ENCODE assay signal across 8 mouse cellular contexts in the genomic region with DNA sequence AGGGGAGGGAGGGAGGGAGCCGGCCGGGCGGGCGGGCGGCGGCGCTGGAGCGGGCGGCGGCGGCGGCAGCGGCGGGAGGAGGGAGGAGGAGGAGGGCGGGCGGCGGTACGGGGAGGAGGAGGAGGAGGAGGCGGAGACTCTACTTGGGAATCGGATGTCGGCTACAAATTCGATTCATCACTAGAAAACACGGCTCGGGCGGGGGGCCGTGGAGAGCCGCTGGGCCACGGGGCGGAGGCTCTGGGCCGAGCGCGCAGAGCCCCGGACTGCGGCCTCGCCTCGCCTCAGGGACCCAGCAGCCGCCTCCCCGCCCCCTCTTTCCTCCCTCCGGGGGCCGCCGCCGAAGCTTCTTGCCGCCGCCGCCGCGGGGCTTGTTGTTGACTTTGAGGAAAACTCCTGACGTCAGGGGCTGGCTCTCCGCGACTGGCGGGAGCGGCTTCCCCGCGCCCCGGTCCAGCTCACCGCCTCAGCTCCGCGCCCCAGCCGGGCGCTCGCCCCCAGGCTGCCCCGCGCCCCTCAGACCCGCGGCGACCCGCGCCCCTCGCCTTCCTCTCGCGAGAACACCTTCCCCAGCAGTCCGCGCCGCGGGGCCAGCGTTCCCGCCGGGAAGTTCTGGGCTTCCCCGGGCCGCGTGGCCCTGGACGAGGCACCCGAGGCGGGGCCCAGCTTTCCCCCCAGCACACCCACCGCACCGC. TPM values are rescaled to one million over a fixed set of nuclear protein-coding genes. Genes with fewer than 3 reads are reported as not detected.
DNase-seq lines count a peak whose midpoint lies in the region; ATAC-seq lines count a peak whose summit lies in the region.

No protein-coding gene starts in this region.

- no peaks in the 10 kb centered on the region for H3K36me3 ChIP-seq in lung, embryonic 16.5 days (ENCODE audit: control insufficient read depth, insufficient read depth, low read length)

- H3K4me1 ChIP-seq in lung, embryonic 16.5 days (replicated peaks; ENCODE audit: control insufficient read depth, insufficient read depth, low read length) = peaks cover 7% of the 10 kb centered on the region

- peak; percentile 61 to 70 for ATAC-seq in hematopoietic stem cell, adult 5-6 weeks (replicated peaks in 1 of 2; ENCODE audit: insufficient read depth in 1 of 2, low FRiP score in 2 of 2, low TSS enrichment in 1 of 2, low read depth in 1 of 2, poor library complexity in 2 of 2, severe bottlenecking in 2 of 2)
- peak; percentile 94 for ATAC-seq in lung, embryonic 16.5 days (ENCODE audit: low read depth)

- peak; percentile 37 for DNase-seq in MEL-GATA-1-ER (ENCODE audit: extremely low read depth, low read depth)
- DNase-seq in cerebellum, adult 8-10 months = peak; percentile 75
- peak; percentile 82 for DNase-seq in forelimb bud, embryonic 11.5 days (ENCODE audit: low read depth, low spot score)
- peak; percentile 74 for DNase-seq in layer of hippocampus, adult 9-11 months
- peak; percentile 60 for DNase-seq in ovary, postnatal 14 days (ENCODE audit: low spot score)
- peak; percentile 63 to 70 for DNase-seq in thymus, postnatal 10 days (ENCODE audit: low spot score in 2 of 2)

- H3K9ac ChIP-seq in lung, embryonic 16.5 days (ENCODE audit: low read length) = peak overlapping the region; percentile 88

- H3K27me3 ChIP-seq in lung, embryonic 16.5 days (ENCODE audit: control insufficient read depth, insufficient read depth, low read depth, low read length) = no peaks in the 10 kb centered on the region

- H3K4me2 ChIP-seq in lung, embryonic 16.5 days (ENCODE audit: low read depth, low read length) = peak overlapping the region; percentile 95

- H3K9me3 ChIP-seq in lung, embryonic 16.5 days (ENCODE audit: control insufficient read depth, low read length) = no peaks in the 10 kb centered on the region

- H3K4me3 ChIP-seq in lung, embryonic 16.5 days (ENCODE audit: low read length) = peak overlapping the region; percentile 96

- WGBS in lung, embryonic 16.5 days = 0% methylated on average over 30 of the region's 86 CpGs

- H3K27ac ChIP-seq in lung, embryonic 16.5 days (ENCODE audit: low read length) = peak overlapping the region; percentile 95

RNA-seq across cellular contexts. Expression of gene Akt3, which starts 0.5 kb away (rescaled TPM):
- total RNA-seq in hematopoietic stem cell, adult 5-6 weeks (2017) = 113 and 124 TPM in 2 replicates
- 4.1 and 5.1 TPM in 2 replicates for polyA plus RNA-seq in lung, embryonic 16.5 days (2015; fragmentation: Nextera tagmentation; extraction: Ambion mirVana)

Comparison
In these comparisons a context has a peak if more than half of its experiments do, and no peak if none do; other contexts are left out.
1. Peak in every context shown above with its lines: DNase-seq, ATAC-seq, H3K4me3 ChIP-seq and H3K27ac ChIP-seq.